Mouse (Mus musculus) myocyte (in vitro differentiated cells): ENCODE measurements at regions not wholly inside any gene's neighbourhood (a gene's known extent, or its start where the extent isn't known, plus 50 kb on each side); places are given as distances from the start of the nearest gene placed in this dataset.

Experiments used
- H3K27me3 ChIP-seq: one replicate; pipeline ENCODE4 v1.6.1; 2011; ENCODE audit not compliant: control insufficient read depth, insufficient read depth, insufficient read length
- H3K36me3 ChIP-seq: one replicate; pipeline ENCODE4 v1.6.1; 2011; ENCODE audit not compliant: control insufficient read depth, insufficient read depth
- H3K4me2 ChIP-seq: one replicate; pipeline ENCODE4 v1.6.1; 2011; ENCODE audit warnings: low read depth, control low read depth
- H3K4me3 ChIP-seq: one replicate; pipeline ENCODE4 v1.5.1; 2011; ENCODE audit warnings: mild to moderate bottlenecking, control low read depth, moderate library complexity
- H3K79me2 ChIP-seq: one replicate; pipeline ENCODE4 v1.6.1; 2011; ENCODE audit not compliant: control insufficient read depth, insufficient read depth
- H3ac ChIP-seq: one replicate; pipeline ENCODE4 v1.6.1; 2011; ENCODE audit not compliant: control insufficient read depth, insufficient read length
- CEBPB ChIP-seq: IDR thresholded peaks from 2 replicates; pipeline ENCODE4 v1.6.1; 2011; ENCODE audit warnings: mild to moderate bottlenecking, moderate library complexity; ENCODE audit not compliant: poor library complexity, insufficient read depth, severe bottlenecking
- E2F4 ChIP-seq: IDR thresholded peaks from one replicate; pipeline ENCODE4 v1.6.1; 2011; ENCODE audit warnings: mild to moderate bottlenecking, control low read depth, moderate library complexity; ENCODE audit not compliant: insufficient read depth
- MAX ChIP-seq: IDR thresholded peaks from one replicate; pipeline ENCODE4 v1.6.1; 2011; ENCODE audit warnings: low read depth, mild to moderate bottlenecking, control low read depth
- MYOD1 ChIP-seq, 3 experiments: IDR thresholded peaks; one replicate each; pipeline ENCODE4 v1.6.1; 2011; ENCODE audit warnings: control low read depth in 2 of 3, low read depth in 2 of 3, mild to moderate bottlenecking in 2 of 3, moderate library complexity in 1 of 3; ENCODE audit not compliant: insufficient read length in 2 of 3, control insufficient read depth in 1 of 3
- MYOG ChIP-seq, 3 experiments: IDR thresholded peaks; one replicate each; pipeline ENCODE4 v1.6.1; 2011; ENCODE audit warnings: control low read depth in 2 of 3, low read depth in 2 of 3, mild to moderate bottlenecking in 2 of 3; ENCODE audit not compliant: insufficient read length in 2 of 3, control insufficient read depth in 1 of 3, insufficient read depth in 1 of 3
- POLR2A ChIP-seq: IDR thresholded peaks from one replicate; pipeline ENCODE4 v1.6.1; 2011; ENCODE audit warnings: low read depth, mild to moderate bottlenecking, control low read depth, moderate library complexity; ENCODE audit not compliant: insufficient read length
- POLR2AphosphoS2 ChIP-seq: IDR thresholded peaks from one replicate; pipeline ENCODE4 v1.6.1; 2011; ENCODE audit warnings: low read depth, control low read depth; ENCODE audit not compliant: insufficient read length
- REST ChIP-seq: IDR thresholded peaks from one replicate; pipeline ENCODE4 v1.6.1; 2011; ENCODE audit warnings: mild to moderate bottlenecking, control low read depth, moderate library complexity; ENCODE audit not compliant: insufficient read depth, insufficient read length
- SRF ChIP-seq: IDR thresholded peaks from one replicate; pipeline ENCODE4 v1.6.1; 2011; ENCODE audit warnings: low read depth; ENCODE audit not compliant: control insufficient read depth, insufficient read length
- TCF12 ChIP-seq: IDR thresholded peaks from one replicate; pipeline ENCODE4 v1.6.1; 2011; ENCODE audit warnings: mild to moderate bottlenecking, control low read depth; ENCODE audit not compliant: poor library complexity, insufficient read depth, severe bottlenecking
- TCF3 ChIP-seq: IDR thresholded peaks from one replicate; pipeline ENCODE4 v1.6.1; 2011; ENCODE audit warnings: low read depth, control low read depth; ENCODE audit not compliant: insufficient read length
- USF1 ChIP-seq: IDR thresholded peaks from one replicate; pipeline ENCODE4 v1.6.1; 2011; ENCODE audit warnings: low read depth, mild to moderate bottlenecking, control low read depth, moderate library complexity

DNA sequence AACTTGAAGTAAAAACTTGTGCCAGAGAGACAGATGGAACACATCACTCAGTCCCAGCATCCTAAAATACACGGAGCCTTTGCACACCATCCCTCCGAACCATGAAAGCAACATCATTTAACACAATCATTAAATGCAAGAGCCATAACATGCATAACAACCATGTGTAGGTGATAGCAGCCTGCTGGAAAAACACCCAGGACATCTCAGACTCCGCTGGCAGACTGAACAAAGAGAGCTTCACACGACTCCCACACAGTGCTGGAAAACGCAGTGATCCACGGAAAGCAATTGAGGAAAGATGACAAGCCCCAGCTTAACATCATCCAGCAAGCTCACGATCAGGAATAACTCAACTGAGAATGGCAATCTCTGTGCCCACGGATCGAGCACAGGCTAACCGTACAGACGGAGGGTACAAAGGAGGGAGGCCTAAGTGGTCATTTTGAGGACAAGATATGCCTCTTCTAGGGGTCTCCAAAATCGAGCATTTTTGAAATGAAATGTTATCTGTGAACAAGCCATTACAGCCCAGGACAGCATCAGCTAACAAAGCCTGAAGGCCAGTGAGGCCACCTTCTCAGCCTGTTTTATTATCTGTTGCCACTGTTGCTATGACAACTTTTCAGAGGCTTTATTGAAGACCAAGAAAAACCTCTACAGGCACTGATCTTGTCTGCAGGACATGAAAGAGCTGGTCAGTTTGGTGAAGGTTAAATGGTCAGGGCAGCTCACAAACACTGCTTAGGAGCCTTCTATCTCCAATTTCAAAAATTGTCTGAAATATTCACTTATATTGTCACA is 240.1 kb upstream of the Noct start:
- Histone ChIP-seq H3K79me2 (no peaks in the 10 kb centered on the region), H3K27me3 (no peaks in the 10 kb centered on the region), H3K4me2 (no peak overlapping the region), H3ac (no peak overlapping the region), H3K36me3 (no peaks in the 10 kb centered on the region), H3K4me3 (no peak overlapping the region)
- no peak for TF ChIP-seq MYOG (IDR thresholded peaks at IDR 0.05; ENCODE audit: control insufficient read depth in 1 of 3, insufficient read depth in 1 of 3, insufficient read length in 2 of 3, low read depth in 2 of 3)
- no peak for TF ChIP-seq CEBPB
- no peak for TF ChIP-seq E2F4
- TF ChIP-seq REST, result no peak
- no peak for TF ChIP-seq MAX
- no peak for TF ChIP-seq POLR2AphosphoS2
- TF ChIP-seq USF1, result no peak
- TF ChIP-seq TCF3, result no peak
- no peak for TF ChIP-seq TCF12
- no peak for TF ChIP-seq POLR2A
- no peak for TF ChIP-seq MYOD1 (IDR thresholded peaks at IDR 0.05; ENCODE audit: control insufficient read depth in 1 of 3, insufficient read length in 2 of 3, low read depth in 2 of 3)
- TF ChIP-seq SRF, result no peak

DNA sequence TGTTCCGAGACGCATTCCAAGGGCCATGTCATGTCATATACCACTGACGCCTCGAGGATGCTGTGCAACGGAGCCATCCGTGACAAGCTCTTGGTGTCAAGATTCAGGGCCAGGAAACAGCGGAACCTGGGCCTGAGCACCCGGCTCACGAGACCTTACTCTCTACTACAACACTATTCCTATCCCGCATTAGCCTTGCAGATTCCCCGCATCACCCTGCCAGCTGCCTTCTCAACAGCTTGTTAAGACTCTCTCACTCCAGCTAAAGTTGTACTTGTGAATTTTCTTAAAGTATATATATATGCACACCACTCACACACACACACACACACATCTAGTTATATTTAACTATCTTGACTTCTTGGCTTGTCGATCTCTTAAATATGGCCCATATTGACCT is 236.4 kb upstream of the Noct start:
- H3K27me3 ChIP-seq, result no peaks in the 10 kb centered on the region
- no peak overlapping the region for H3K4me2 ChIP-seq
- no peaks in the 10 kb centered on the region for H3K36me3 ChIP-seq
- H3K79me2 ChIP-seq, result no peaks in the 10 kb centered on the region
- no peak overlapping the region for H3K4me3 ChIP-seq
- no peak for TF ChIP-seq POLR2AphosphoS2
- no peak for TF ChIP-seq POLR2A
- TF ChIP-seq MYOG (IDR thresholded peaks at IDR 0.05; ENCODE audit: control insufficient read depth in 1 of 3, insufficient read depth in 1 of 3, insufficient read length in 2 of 3, low read depth in 2 of 3), result no peak
- no peak for TF ChIP-seq TCF12
- no peak overlapping the region for H3ac ChIP-seq

DNA sequence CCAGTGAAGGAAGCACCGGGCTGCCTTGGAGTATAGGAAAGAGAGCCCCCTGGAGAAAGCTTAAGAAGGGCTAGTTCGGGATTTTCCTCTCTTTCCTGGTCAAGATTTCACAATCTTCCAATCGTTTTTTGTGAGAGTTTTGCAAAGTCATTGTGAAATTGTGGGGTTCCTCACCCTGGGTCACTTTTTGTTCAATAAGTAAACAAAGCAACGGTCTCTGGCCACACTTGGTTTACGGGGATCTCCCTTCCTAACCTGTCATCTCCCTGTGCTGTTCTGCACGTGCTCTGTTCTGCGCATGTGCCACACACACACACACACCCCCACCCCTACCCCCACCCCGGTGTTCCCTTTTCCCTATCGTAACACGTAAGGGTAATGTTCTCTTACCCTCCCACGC is 233.4 kb upstream of the Noct start:
- H3K4me3 ChIP-seq, result no peak overlapping the region
- H3K27me3 ChIP-seq, result no peaks in the 10 kb centered on the region
- H3K4me2 ChIP-seq, result no peak overlapping the region
- no peak overlapping the region for H3ac ChIP-seq
- no peaks in the 10 kb centered on the region for H3K36me3 ChIP-seq
- no peaks in the 10 kb centered on the region for H3K79me2 ChIP-seq
- TF ChIP-seq E2F4 (no peak), POLR2AphosphoS2 (no peak), POLR2A (no peak), USF1 (no peak), TCF3 (no peak), MYOD1 (IDR thresholded peaks at IDR 0.05; ENCODE audit: control insufficient read depth in 1 of 3, insufficient read length in 2 of 3, low read depth in 2 of 3) (no peak), SRF (no peak), REST (no peak), MYOG (IDR thresholded peaks at IDR 0.05; ENCODE audit: control insufficient read depth in 1 of 3, insufficient read depth in 1 of 3, insufficient read length in 2 of 3, low read depth in 2 of 3) (no peak), TCF12 (no peak), MAX (no peak), CEBPB (no peak)

DNA sequence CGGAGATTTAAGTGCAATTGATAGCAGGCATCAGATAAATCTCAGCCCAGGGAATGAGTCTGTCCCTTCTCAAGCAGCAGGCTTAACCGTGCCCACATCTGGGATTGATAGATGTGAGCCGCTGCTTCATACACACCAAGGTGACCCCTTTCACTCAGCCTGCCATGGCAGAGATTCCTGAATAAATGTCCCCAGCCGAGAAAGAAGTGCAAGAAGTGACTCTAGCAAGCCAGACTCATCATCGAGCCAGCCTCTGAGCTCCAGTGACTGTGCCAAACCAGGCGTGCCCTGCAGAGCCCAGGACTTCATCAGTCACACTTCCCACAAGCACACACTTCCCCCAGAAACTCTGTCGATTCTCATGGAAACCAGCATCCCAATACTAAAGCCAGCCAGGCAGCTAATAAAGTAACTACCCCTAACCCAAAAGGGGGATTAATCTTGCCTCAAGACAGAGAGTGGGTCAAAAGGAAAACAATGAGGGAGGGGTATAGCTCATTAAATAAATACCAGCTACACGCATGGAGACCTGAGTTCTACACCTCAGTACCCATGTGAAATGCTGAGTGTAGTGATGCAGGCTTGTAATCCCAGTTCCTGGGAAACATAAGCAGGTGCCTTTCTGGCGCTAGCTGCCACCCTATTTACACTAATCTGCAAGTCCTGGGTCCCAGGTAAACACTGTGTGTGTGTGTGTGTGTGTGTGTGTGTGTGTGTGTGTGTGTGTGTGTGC is 231.5 kb upstream of the Noct start:
- H3K36me3 ChIP-seq, result no peaks in the 10 kb centered on the region
- no peak for TF ChIP-seq CEBPB
- no peak for TF ChIP-seq TCF12
- no peak for TF ChIP-seq MAX
- TF ChIP-seq TCF3, result no peak
- no peak for TF ChIP-seq USF1
- no peak for TF ChIP-seq E2F4
- TF ChIP-seq REST, result no peak
- TF ChIP-seq POLR2A, result no peak
- no peak for TF ChIP-seq POLR2AphosphoS2
- no peak for TF ChIP-seq MYOG (IDR thresholded peaks at IDR 0.05; ENCODE audit: control insufficient read depth in 1 of 3, insufficient read depth in 1 of 3, insufficient read length in 2 of 3, low read depth in 2 of 3)
- TF ChIP-seq SRF, result no peak
- no peak for TF ChIP-seq MYOD1 (IDR thresholded peaks at IDR 0.05; ENCODE audit: control insufficient read depth in 1 of 3, insufficient read length in 2 of 3, low read depth in 2 of 3)
- no peaks in the 10 kb centered on the region for H3K79me2 ChIP-seq
- H3K4me3 ChIP-seq, result no peak overlapping the region
- H3K27me3 ChIP-seq, result no peaks in the 10 kb centered on the region
- no peak overlapping the region for H3ac ChIP-seq
- H3K4me2 ChIP-seq, result no peak overlapping the region
